Mouse (Mus musculus) MEL (cell line): ENCODE results near the gene Commd8. TPM values are rescaled to one million over a fixed set of nuclear protein-coding genes. Genes with fewer than 3 reads are reported as not detected.

Experiments
- DNase-seq: peaks from one replicate; pipeline ENCODE4 v3.0.0; 2011; ENCODE audit warnings: low read depth, low spot score
- H3K27ac ChIP-seq: 2 replicates; pipeline ENCODE4 v1.5.1; 2012; ENCODE audit warnings: low read depth, mild to moderate bottlenecking, control low read depth, low read length, moderate library complexity; ENCODE audit not compliant: control insufficient read depth
- H3K27me3 ChIP-seq, 2 experiments: fragments of 150-350 bp in 1 of 2; sonication (generic) in 1 of 2; 2 replicates each; pipeline ENCODE4 v1.6.1; 2012; ENCODE audit warnings: low read length in 2 of 2, mild to moderate bottlenecking in 2 of 2, improper control_type of control experiment in 1 of 2, moderate library complexity in 1 of 2; ENCODE audit not compliant: insufficient read depth in 2 of 2, control insufficient read depth in 1 of 2
- H3K36me3 ChIP-seq, 2 experiments: 2 replicates each; pipeline ENCODE4 v1.6.1; 2012 to 2014; ENCODE audit warnings: low read length in 2 of 2, improper control_type of control experiment in 1 of 2, inconsistent platforms in 1 of 2, mild to moderate bottlenecking in 1 of 2; ENCODE audit not compliant: insufficient read depth in 2 of 2, control insufficient read depth in 1 of 2
- H3K4me1 ChIP-seq, 2 experiments: fragments of 150-350 bp in 1 of 2; sonication (generic) in 1 of 2; 2 replicates each; pipeline ENCODE4 v1.6.1; 2012; ENCODE audit warnings: low read length in 2 of 2, improper control_type of control experiment in 1 of 2, mild to moderate bottlenecking in 1 of 2; ENCODE audit not compliant: insufficient read depth in 2 of 2, control insufficient read depth in 1 of 2
- H3K4me3 ChIP-seq, 2 experiments: fragments of 150-350 bp in 1 of 2; sonication (generic) in 1 of 2; 2 replicates each; pipeline ENCODE4 v1.5.1; 2012; ENCODE audit warnings: low read depth in 2 of 2, low read length in 2 of 2, mild to moderate bottlenecking in 2 of 2, moderate library complexity in 2 of 2, control low read depth in 1 of 2, improper control_type of control experiment in 1 of 2; ENCODE audit not compliant: control insufficient read depth in 1 of 2, insufficient read depth in 1 of 2
- H3K79me2 ChIP-seq: 2 replicates; pipeline ENCODE4 v1.6.1; 2012; ENCODE audit warnings: mild to moderate bottlenecking, low read length, moderate library complexity; ENCODE audit not compliant: control insufficient read depth, poor library complexity, insufficient read depth
- H3K9ac ChIP-seq: 2 replicates; pipeline ENCODE4 v1.6.1; 2012; ENCODE audit warnings: low read depth, mild to moderate bottlenecking, control low read depth, low read length, moderate library complexity; ENCODE audit not compliant: control insufficient read depth, poor library complexity, severe bottlenecking
- H3K9me3 ChIP-seq: fragments of 150-350 bp; sonication (generic); replicated peaks from 2 replicates; pipeline ENCODE4 v1.6.1; 2012; ENCODE audit warnings: mild to moderate bottlenecking, low read length, improper control_type of control experiment, moderate library complexity; ENCODE audit not compliant: insufficient read depth
- BHLHE40 ChIP-seq: IDR thresholded peaks from 2 replicates; pipeline ENCODE4 v1.6.1; 2012; ENCODE audit warnings: low read depth, mild to moderate bottlenecking, inconsistent platforms, low read length, improper control_type of control experiment, borderline replicate concordance
- CHD1 ChIP-seq: IDR thresholded peaks from 2 replicates; pipeline ENCODE4 v1.6.1; 2012; ENCODE audit warnings: low read depth, mild to moderate bottlenecking, inconsistent platforms, low read length, improper control_type of control experiment
- CTCF ChIP-seq, 3 experiments: IDR thresholded peaks in 2 of 3; conservative IDR thresholded peaks in 1 of 3; 2 replicates each; pipeline ENCODE4 v1.5.1; 2011 to 2012; ENCODE audit warnings: low read length in 3 of 3, low read depth in 2 of 3, mild to moderate bottlenecking in 2 of 3, improper control_type of control experiment in 1 of 3, inconsistent platforms in 1 of 3, mixed read lengths in 1 of 3, moderate library complexity in 1 of 3; ENCODE audit not compliant: control insufficient read depth in 1 of 3, insufficient read depth in 1 of 3, poor library complexity in 1 of 3, severe bottlenecking in 1 of 3
- E2F4 ChIP-seq: IDR thresholded peaks from 2 replicates; pipeline ENCODE4 v1.6.1; 2011; ENCODE audit warnings: low read depth, low read length, improper control_type of control experiment, borderline replicate concordance
- ELF1 ChIP-seq: IDR thresholded peaks from 2 replicates; pipeline ENCODE4 v1.6.1; 2014; ENCODE audit warnings: low read depth, mild to moderate bottlenecking, inconsistent platforms, low read length, improper control_type of control experiment, moderate library complexity
- EP300 ChIP-seq, 2 experiments: IDR thresholded peaks; 2 replicates each; pipeline ENCODE4 v1.6.1; 2011; ENCODE audit warnings: improper control_type of control experiment in 2 of 2, low read length in 2 of 2, low read depth in 1 of 2, mild to moderate bottlenecking in 1 of 2
- ETS1 ChIP-seq: IDR thresholded peaks from 2 replicates; pipeline ENCODE4 v1.6.1; 2012; ENCODE audit warnings: low read depth, mild to moderate bottlenecking, inconsistent platforms, low read length, improper control_type of control experiment, moderate library complexity
- GABPA ChIP-seq: IDR thresholded peaks from 2 replicates; pipeline ENCODE4 v1.6.1; 2012; ENCODE audit warnings: low read depth, mild to moderate bottlenecking, inconsistent platforms, low read length, improper control_type of control experiment, moderate library complexity
- GATA1 ChIP-seq: IDR thresholded peaks from 2 replicates; pipeline ENCODE4 v1.6.1; 2011; ENCODE audit warnings: low read depth, low read length, improper control_type of control experiment
- HCFC1 ChIP-seq: IDR thresholded peaks from 2 replicates; pipeline ENCODE4 v1.6.1; 2012; ENCODE audit warnings: low read depth, mild to moderate bottlenecking, inconsistent platforms, low read length, improper control_type of control experiment, moderate library complexity
- JUND ChIP-seq: IDR thresholded peaks from 2 replicates; pipeline ENCODE4 v1.6.1; 2011; ENCODE audit warnings: low read depth, mild to moderate bottlenecking, improper control_type of control experiment, low read length
- KAT2A ChIP-seq: conservative IDR thresholded peaks from 2 replicates; pipeline ENCODE4 v1.6.1; 2012; ENCODE audit warnings: low read depth, low read length, improper control_type of control experiment, inconsistent platforms
- MAFK ChIP-seq: IDR thresholded peaks from 2 replicates; pipeline ENCODE4 v1.6.1; 2011; ENCODE audit warnings: low read depth, mild to moderate bottlenecking, low read length, improper control_type of control experiment, borderline replicate concordance
- MAX ChIP-seq: IDR thresholded peaks from 2 replicates; pipeline ENCODE4 v1.6.1; 2011; ENCODE audit warnings: low read length, improper control_type of control experiment
- MAZ ChIP-seq: IDR thresholded peaks from 2 replicates; pipeline ENCODE4 v1.6.1; 2012; ENCODE audit warnings: low read depth, mild to moderate bottlenecking, inconsistent platforms, low read length, improper control_type of control experiment
- MXI1 ChIP-seq: IDR thresholded peaks from 2 replicates; pipeline ENCODE4 v1.6.1; 2011; ENCODE audit warnings: mild to moderate bottlenecking, low read depth, low read length, improper control_type of control experiment
- MYC ChIP-seq: IDR thresholded peaks from 2 replicates; pipeline ENCODE4 v1.6.1; 2011; ENCODE audit warnings: low read depth, mild to moderate bottlenecking, low read length, improper control_type of control experiment, moderate library complexity
- NELFE ChIP-seq: IDR thresholded peaks from 2 replicates; pipeline ENCODE4 v1.6.1; 2011; ENCODE audit warnings: low read depth, low read length, improper control_type of control experiment
- NRF1 ChIP-seq: IDR thresholded peaks from 2 replicates; pipeline ENCODE4 v1.6.1; 2014; ENCODE audit warnings: low read depth, mild to moderate bottlenecking, inconsistent platforms, low read length, improper control_type of control experiment, moderate library complexity; ENCODE audit not compliant: poor library complexity, insufficient read depth, severe bottlenecking
- POLR2A ChIP-seq, 2 experiments: IDR thresholded peaks; 2 replicates each; pipeline ENCODE4 v1.6.1; 2011 to 2012; ENCODE audit warnings: low read length in 2 of 2, mild to moderate bottlenecking in 2 of 2, control low read depth in 1 of 2, improper control_type of control experiment in 1 of 2, low read depth in 1 of 2, moderate library complexity in 1 of 2; ENCODE audit not compliant: control insufficient read depth in 1 of 2, insufficient read depth in 1 of 2, poor library complexity in 1 of 2
- POLR2AphosphoS2 ChIP-seq: IDR thresholded peaks from 2 replicates; pipeline ENCODE4 v1.6.1; 2011; ENCODE audit warnings: low read length, improper control_type of control experiment
- POLR2AphosphoS5 ChIP-seq: IDR thresholded peaks from 2 replicates; pipeline ENCODE4 v1.6.1; 2012; ENCODE audit warnings: low read depth, borderline replicate concordance, mild to moderate bottlenecking, inconsistent platforms, low read length, moderate library complexity, mixed read lengths
- RAD21 ChIP-seq: IDR thresholded peaks from 2 replicates; pipeline ENCODE4 v1.6.1; 2011; ENCODE audit warnings: mild to moderate bottlenecking, low read depth, low read length, improper control_type of control experiment
- RCOR1 ChIP-seq: IDR thresholded peaks from 2 replicates; pipeline ENCODE4 v1.6.1; 2012; ENCODE audit warnings: low read depth, mild to moderate bottlenecking, inconsistent platforms, low read length, improper control_type of control experiment
- SIN3A ChIP-seq: IDR thresholded peaks from 2 replicates; pipeline ENCODE4 v1.6.1; 2012; ENCODE audit warnings: low read length, improper control_type of control experiment, inconsistent platforms
- SMC3 ChIP-seq: IDR thresholded peaks from 2 replicates; pipeline ENCODE4 v1.6.1; 2011; ENCODE audit warnings: low read depth, low read length, improper control_type of control experiment
- TAL1 ChIP-seq: IDR thresholded peaks from 2 replicates; pipeline ENCODE4 v1.6.1; 2012; ENCODE audit warnings: mild to moderate bottlenecking, inconsistent platforms, low read length, moderate library complexity, mixed read lengths
- TBP ChIP-seq: IDR thresholded peaks from 2 replicates; pipeline ENCODE4 v1.8.0; 2011; ENCODE audit warnings: low read depth, low read length, improper control_type of control experiment
- TCF12 ChIP-seq: IDR thresholded peaks from 2 replicates; pipeline ENCODE4 v1.6.1; 2014; ENCODE audit warnings: low read depth, mild to moderate bottlenecking, inconsistent platforms, low read length, improper control_type of control experiment, moderate library complexity
- UBTF ChIP-seq: IDR thresholded peaks from 2 replicates; pipeline ENCODE4 v1.6.1; 2012; ENCODE audit warnings: low read depth, mild to moderate bottlenecking, inconsistent platforms, low read length, improper control_type of control experiment, moderate library complexity, borderline replicate concordance; ENCODE audit not compliant: insufficient read depth
- USF1 ChIP-seq: IDR thresholded peaks from 2 replicates; pipeline ENCODE4 v1.6.1; 2014; ENCODE audit warnings: low read depth, mild to moderate bottlenecking, inconsistent platforms, low read length, improper control_type of control experiment, moderate library complexity
- USF2 ChIP-seq, 2 experiments: IDR thresholded peaks; 2 replicates each; pipeline ENCODE4 v1.6.1; 2011 to 2012; ENCODE audit warnings: improper control_type of control experiment in 2 of 2, low read length in 2 of 2, borderline replicate concordance in 1 of 2, inconsistent platforms in 1 of 2, low read depth in 1 of 2, mild to moderate bottlenecking in 1 of 2; ENCODE audit not compliant: insufficient read depth in 1 of 2
- ZC3H11A ChIP-seq: IDR thresholded peaks from 2 replicates; pipeline ENCODE4 v1.6.1; 2012; ENCODE audit warnings: low read depth, mild to moderate bottlenecking, inconsistent platforms, low read length, improper control_type of control experiment
- ZKSCAN1 ChIP-seq: IDR thresholded peaks from 2 replicates; pipeline ENCODE4 v1.6.1; 2012; ENCODE audit warnings: low read depth, mild to moderate bottlenecking, inconsistent platforms, low read length, improper control_type of control experiment, moderate library complexity
- ZMIZ1 ChIP-seq: IDR thresholded peaks from 2 replicates; pipeline ENCODE4 v1.6.1; 2012; ENCODE audit warnings: low read depth, mild to moderate bottlenecking, inconsistent platforms, low read length, improper control_type of control experiment, moderate library complexity
- ZNF384 ChIP-seq: IDR thresholded peaks from 2 replicates; pipeline ENCODE4 v1.6.1; 2012; ENCODE audit warnings: low read depth, mild to moderate bottlenecking, inconsistent platforms, low read length, improper control_type of control experiment
- polyA plus RNA-seq, 2 experiments: library from polyadenylated mRNA; stranded (reverse) in 1 of 2; unstranded in 1 of 2; fragments of >175 nt in 1 of 2; fragments of >200 nt in 1 of 2; gene quantifications; 2 replicates each; pipeline versions ENCODE4 v1.2.1 to v1.2.4; 2012; ENCODE audit warnings: low replicate concordance in 2 of 2, low read depth in 1 of 2; ENCODE audit not compliant: insufficient read length in 2 of 2, insufficient read depth in 1 of 2, missing spikeins in 1 of 2
- total RNA-seq: library from RNA; depleted of rRNA; stranded (reverse); fragments of 300-350 nt; gene quantifications from 2 replicates; pipeline ENCODE4 v1.2.3, GENCODE M21; 2012; rRNA removed

Gene Commd8
- total RNA-seq = 45.3 and 45.6 TPM in 2 replicates
- polyA plus RNA-seq = 10 to 100 TPM in 1 of 2 experiments, not detected in 1; 33.5 TPM

- DNase-seq = peak; percentile 96
- peak within 1 kb of the TSS; percentile 98 for H3K9ac ChIP-seq
- H3K27me3 ChIP-seq = no peaks in the 10 kb centered on the region
- peaks cover 17% of the 10 kb centered on the region for H3K79me2 ChIP-seq
- H3K36me3 ChIP-seq = peaks cover 0 to 29% of the 10 kb centered on the region in 2 experiments; a peak in 2 of 4 replicates
- peaks cover 7 to 13% of the 10 kb centered on the region in 2 experiments for H3K4me1 ChIP-seq
- H3K4me3 ChIP-seq = peak within 1 kb of the TSS; percentile 87 to 99
- H3K27ac ChIP-seq = peak within 1 kb of the TSS; percentile 62
- no peaks in the 10 kb centered on the region for H3K9me3 ChIP-seq
- 0 out of 2 replicates have a peak, but pooled peaks have one; percentile 38 for TF ChIP-seq MYC
- peak; percentile 98 for TF ChIP-seq MAX
- TF ChIP-seq POLR2A (IDR thresholded peaks at IDR 0.05; ENCODE audit: control insufficient read depth in 1 of 2, insufficient read depth in 1 of 2, low read depth in 1 of 2, low read length in 2 of 2, poor library complexity in 1 of 2) = peak; percentile 95 to 97
- TF ChIP-seq ELF1 = peak; percentile 92
- TF ChIP-seq CTCF (IDR thresholded peaks at IDR 0.05 in 2 of 3, conservative IDR thresholded peaks at IDR 0.05 in 1 of 3; ENCODE audit: control insufficient read depth in 1 of 3, insufficient read depth in 1 of 3, low read depth in 2 of 3, low read length in 3 of 3, poor library complexity in 1 of 3, severe bottlenecking in 1 of 3) = no peak
- TF ChIP-seq TBP = peak; percentile 73
- no peak for TF ChIP-seq SMC3
- no peak; the same call in 1 of the 2 replicates for TF ChIP-seq KAT2A
- peak; percentile 10; the same call in 1 of the 2 replicates for TF ChIP-seq E2F4
- peak; percentile 77 for TF ChIP-seq TCF12
- peak; percentile 91 for TF ChIP-seq SIN3A
- peak; percentile 88 for TF ChIP-seq MXI1
- TF ChIP-seq NELFE = peak; percentile 96
- no peak for TF ChIP-seq EP300 (IDR thresholded peaks at IDR 0.05; ENCODE audit: low read depth in 1 of 2, low read length in 2 of 2)
- TF ChIP-seq HCFC1 = peak; percentile 80
- TF ChIP-seq ZC3H11A = no peak
- no peak for TF ChIP-seq CHD1
- TF ChIP-seq JUND = no peak
- TF ChIP-seq ETS1 = 0 out of 2 replicates have a peak, but pooled peaks have one; percentile 40
- peak; percentile 98 for TF ChIP-seq USF1
- TF ChIP-seq BHLHE40 = peak; percentile 90
- TF ChIP-seq USF2 (IDR thresholded peaks at IDR 0.05; ENCODE audit: borderline replicate concordance in 1 of 2, insufficient read depth in 1 of 2, low read depth in 1 of 2, low read length in 2 of 2) = peak; percentile 93 to 98
- TF ChIP-seq UBTF = no peak
- no peak for TF ChIP-seq ZNF384
- no peak for TF ChIP-seq GABPA
- TF ChIP-seq ZMIZ1 = peak; percentile 93
- no peak for TF ChIP-seq RAD21
- peak; percentile 42; the same call in 1 of the 2 replicates for TF ChIP-seq MAZ
- no peak for TF ChIP-seq RCOR1
- TF ChIP-seq GATA1 = no peak
- no peak for TF ChIP-seq POLR2AphosphoS5
- no peak for TF ChIP-seq MAFK
- no peak for TF ChIP-seq TAL1
- TF ChIP-seq POLR2AphosphoS2 = peak; percentile 82
- TF ChIP-seq ZKSCAN1 = no peak
- TF ChIP-seq NRF1 = peak; percentile 72
These were observed at the start of gene Commd8 for GRCm38 (mm10) chr5:72167594-72168284. Gene Commd8, minus strand, starts transcription at chr5:72168189.
